Mouse (Mus musculus): ENCODE data around the gene Ttc28. TPM values are rescaled to one million over a fixed set of nuclear protein-coding genes. Genes with fewer than 3 reads are reported as not detected.

Ttc28 gene
- total RNA-seq, 2 experiments from 2014 or later: 13.5 to 15.3 TPM

DNA sequence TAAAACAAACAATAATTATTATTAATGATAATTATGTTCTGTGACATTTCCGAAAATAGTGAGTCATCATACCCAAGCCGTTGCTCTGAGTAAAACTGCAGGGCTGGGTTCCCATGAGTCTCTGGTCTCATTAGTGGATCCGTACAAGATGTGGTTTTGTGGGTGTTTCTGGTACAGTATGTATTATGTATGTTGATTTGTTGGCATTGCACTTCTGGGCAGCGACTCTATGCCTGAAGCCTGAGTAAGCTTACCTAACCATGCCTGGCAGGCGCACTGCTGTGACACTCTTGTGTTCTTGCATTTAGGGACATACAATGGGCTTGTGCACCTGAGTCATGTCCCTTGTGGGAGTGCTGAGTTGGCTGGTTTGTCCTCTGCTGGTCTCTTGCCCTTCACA lies 190.3 kb downstream of the Ttc28 start:
- intact Hi-C loops (cut with DNase I): no loop called here
- DNase-seq: no peak

DNA sequence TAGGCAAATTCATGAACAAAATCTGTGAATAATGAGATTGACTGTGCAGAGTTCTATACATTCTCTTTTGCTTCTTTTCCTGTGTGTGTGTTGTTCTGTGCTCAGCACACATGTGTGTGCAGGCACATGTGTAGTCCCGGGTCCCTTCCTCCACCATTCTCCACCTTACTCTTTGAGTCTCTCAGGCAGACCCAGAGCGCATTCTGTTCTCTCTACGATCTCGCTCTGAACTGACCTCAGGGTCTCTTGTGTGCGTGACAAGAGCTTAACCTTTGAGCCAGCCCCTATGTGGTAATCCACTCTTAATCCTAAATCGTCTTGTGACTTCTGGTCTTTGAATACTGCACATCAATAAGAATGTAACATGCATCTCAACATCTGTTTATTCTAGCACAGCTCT lies 190.8 kb downstream of the Ttc28 start:
- intact Hi-C loops (cut with DNase I): no loop called here
- DNase-seq: no peak

DNA sequence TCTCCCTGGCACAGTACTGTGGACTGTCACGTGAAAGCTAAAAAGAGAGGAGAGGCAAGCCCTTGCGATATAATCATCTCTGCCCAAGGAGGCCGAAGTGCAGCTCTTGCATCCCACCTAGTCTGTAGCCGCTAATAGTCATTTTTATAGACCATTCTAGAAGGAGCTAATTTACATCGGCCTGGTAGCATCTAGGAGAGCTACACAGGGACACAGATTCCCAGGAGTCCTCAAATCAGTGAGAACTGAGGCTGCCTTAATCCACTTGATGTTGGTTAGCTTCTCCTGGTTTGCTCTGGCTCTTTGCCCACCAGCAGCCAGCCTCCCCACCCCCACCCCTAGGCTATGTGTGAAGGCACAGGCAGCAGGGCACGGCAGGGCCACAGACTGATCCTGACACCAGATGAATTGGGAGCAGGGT lies 193.7 kb downstream of the Ttc28 start:
- intact Hi-C loops (cut with DNase I): no loop called here
- no peak for DNase-seq

DNA sequence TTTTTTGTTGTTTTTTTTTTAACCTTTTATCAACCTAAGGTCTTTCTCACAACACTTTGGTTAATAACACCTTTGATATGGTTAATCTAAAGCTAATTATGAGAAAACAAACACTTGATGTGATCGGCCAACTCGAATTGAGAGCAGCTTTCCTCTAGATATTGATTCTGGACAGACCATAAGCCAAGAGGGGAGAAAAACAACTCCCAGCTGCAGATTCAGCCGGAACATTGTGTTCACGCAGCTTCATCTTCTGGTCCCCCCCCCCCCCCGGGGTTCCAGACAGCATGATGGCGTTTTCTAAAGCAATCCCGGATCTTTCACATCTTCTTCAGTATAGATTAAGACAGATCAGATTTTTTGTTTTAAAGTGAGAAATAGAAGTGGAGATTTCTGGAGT lies 194.4 kb downstream of the Ttc28 start:
- DNase-seq: no peak
- intact Hi-C loops (cut with DNase I): no loop called here

DNA sequence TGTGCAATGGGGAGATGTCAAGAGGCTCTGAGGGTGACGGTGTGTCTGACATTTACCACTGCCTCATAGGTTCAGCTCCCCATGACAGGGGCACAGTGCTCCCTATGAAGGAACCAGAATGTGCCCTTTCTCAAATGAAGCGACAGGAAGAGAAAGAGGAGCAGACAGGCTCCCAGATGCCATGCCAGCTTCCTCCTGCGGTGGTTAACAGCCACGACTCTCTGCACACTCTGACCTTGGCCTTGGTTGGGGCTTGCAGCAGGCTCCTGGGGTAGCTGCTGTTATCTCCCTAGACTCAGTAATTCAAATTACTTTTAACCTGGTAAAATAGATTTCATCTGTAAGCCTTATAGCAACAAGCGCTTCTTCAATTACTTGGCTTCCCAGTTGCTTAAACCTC lies 196.2 kb downstream of the Ttc28 start:
- intact Hi-C loops (cut with DNase I): no loop called here
- no peak for DNase-seq

DNA sequence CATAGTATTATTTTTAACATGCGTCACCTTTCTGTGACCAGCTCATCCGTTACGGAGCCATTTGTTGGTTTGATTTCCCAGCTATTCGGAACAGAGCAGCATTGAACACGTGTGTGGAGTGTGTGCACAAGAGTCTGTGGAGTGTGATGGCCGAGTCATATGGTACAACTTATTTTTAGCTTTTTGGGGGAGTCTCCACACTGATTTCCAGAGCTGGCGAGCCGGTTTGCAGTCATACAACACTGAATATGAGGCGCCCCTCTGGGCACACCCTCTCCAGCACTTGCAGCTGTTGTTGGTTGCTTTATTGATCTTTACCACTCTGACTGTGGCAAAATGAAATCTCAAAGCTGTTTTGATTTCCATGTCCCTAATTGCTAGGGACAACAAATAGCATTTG lies 197.7 kb downstream of the Ttc28 start:
- intact Hi-C loops (cut with DNase I): no loop called here
- no peak for DNase-seq

DNA sequence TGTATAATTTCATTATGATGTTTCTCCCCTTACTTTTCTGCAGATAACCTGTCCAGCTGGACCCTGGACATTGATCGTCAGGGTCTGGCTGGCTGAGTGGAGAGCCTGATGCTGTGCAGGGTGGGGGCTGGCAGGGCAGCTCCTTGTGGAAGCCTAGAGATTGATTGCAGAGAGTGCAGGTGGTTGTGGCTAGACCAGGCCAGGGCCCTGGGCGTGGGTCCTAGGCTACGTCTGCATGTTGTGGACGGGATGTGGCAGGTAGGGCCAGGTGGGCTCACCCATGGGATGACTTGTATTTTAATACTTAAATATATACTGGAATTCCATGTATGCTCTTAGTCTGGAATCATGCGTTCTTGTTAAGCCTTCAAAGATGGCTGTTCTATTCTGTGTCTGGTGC lies 201.0 kb downstream of the Ttc28 start:
- intact Hi-C loops (cut with DNase I): no loop called here

DNA sequence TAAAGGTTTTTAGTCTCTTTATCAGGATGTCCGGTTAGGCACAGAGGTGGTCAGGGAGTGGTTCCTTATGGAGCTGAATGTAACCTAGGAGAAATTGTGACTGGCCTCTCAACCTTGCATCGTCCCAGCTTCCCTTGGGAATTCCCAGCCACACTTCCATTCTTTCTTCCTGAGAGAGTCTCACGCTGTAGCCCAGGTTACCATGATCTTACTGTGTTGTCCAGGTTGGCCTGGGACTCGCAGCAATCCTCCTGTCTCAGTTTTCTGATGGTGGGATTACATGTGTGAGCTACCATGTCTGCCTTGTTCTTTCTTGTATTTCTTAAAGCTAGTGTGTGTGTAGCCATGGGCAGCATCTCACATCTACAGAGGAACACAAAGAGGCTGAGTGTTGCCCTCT lies 206.2 kb downstream of the Ttc28 start:
- no peak for DNase-seq
- intact Hi-C loops (cut with DNase I): no loop called here

More for the DNA sequence above, 201.0 kb downstream of the Ttc28 start:
- DNase-seq: no peak

DNA sequence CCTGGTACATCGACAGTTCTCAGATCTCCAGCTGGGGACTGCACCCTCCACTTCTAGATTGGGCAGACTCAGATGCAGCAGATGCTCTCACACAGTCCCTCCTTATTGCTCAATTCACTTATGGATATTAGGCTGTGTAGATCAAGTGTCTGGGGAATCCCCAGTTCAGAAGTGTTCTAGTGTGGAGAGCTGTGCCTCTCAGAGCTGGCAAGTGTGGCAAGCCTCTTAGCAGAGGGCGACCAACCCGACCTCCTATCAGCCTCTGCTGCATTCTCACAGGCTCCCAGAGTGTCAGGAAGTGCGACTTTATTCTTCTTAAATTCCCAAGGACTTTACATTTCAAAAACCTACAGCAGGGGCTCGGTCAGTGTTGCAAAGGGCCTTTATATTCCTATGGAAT lies 217.1 kb downstream of the Ttc28 start:
- DNase-seq: no peak
- intact Hi-C loops (cut with DNase I): no loop called here

DNA sequence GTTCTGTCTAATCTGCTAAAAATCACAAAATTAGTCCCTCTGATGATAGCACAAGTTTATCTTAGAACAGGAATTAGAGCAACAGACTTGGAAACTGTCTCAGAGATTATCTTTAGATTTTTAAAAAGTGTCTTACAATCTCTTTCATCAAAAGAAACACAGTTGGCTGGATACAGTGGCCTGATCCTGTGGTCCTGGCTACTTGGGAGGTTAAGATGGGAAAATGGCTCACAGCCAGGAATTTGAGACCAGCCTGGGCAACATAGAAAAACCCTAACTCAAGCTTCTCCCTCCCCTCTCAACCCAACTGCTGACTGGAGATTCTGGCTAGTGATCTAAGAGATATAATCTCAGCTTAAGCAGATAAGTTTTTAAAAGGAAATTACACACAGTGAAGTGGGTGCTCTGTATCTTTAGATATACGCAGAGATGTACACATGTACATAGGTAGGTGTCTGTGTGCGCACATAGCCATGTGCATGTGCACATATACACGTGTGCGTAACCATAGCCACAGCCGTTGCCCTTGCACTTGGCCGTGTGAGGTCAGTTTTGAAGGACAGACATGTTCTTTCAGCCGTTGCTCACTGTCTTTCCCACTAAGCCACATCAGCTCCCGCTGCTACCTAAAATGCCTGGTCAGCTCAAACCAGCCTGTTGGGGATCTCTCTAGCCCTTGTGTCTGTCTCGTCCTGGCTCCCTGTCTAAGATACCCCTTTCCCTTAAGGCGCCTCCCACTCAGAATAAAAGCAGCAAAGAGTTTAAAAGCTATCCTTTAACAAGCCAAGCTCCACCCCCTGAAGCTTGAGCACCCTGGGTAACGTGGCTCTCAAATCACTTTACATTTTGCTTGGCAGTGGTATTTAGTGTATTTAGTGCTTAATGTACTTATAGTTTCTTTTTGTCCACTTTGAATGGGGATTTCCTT lies 217.9 kb downstream of the Ttc28 start:
- no peak for DNase-seq
- intact Hi-C loops (cut with DNase I): no loop called here

DNA sequence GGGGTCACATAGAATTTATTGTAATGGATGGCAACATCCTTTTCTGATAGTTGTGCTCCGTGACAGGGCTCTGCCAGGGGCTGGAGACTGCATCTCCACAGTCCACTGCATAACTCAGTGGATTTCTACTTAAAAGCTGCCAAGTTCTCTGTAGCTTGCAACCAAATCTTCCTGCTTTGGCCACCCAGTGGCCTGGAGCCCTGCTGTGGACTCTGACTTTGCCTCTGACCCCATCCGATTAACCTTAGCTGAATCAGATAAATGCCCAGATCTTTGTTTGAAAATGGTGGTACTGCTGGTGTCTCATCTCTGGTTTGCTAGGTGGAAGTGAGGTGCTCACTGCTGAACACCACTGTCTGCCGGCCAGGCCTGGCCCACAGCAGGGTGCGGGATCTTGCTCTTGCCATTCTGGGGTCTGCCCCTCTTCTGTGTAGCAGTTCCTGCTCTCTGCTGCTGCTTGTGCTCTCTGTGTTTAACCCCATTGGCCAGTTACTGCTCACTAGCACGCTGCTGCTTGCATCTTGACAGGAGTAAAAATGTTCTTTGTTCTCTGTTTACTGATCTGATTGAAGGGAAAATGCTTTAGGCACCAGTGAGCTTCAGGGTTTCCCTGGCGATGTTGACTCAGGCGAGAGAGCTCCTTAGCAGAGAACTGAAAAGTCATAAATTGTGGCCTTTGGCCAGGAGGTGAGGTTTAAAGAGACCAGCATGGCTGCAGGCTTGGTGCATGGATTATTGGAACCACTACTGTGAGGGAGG lies 219.1 kb downstream of the Ttc28 start:
- intact Hi-C loops (cut with DNase I): no loop called here
- DNase-seq: no peak

DNA sequence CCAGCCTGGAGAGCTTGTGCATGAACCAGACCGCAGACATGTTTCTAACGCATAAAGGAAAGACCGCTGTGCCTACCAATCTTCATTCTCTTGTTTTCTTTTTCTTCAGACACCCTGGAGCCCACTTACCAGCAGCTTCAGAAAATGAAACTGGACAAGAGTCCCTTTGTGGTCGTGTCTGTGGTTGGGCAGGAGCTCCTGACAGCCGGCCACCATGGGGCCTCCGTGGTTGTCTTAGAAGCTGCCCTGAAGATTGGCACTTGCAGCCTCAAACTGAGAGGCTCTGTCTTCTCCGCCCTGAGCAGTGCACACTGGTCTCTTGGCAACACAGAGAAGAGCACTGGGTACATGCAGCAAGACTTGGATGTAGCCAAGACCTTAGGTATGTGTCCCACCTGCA lies 221.0 kb downstream of the Ttc28 start:
- intact Hi-C loops (cut with DNase I): no loop called here
- DNase-seq: no peak

DNA sequence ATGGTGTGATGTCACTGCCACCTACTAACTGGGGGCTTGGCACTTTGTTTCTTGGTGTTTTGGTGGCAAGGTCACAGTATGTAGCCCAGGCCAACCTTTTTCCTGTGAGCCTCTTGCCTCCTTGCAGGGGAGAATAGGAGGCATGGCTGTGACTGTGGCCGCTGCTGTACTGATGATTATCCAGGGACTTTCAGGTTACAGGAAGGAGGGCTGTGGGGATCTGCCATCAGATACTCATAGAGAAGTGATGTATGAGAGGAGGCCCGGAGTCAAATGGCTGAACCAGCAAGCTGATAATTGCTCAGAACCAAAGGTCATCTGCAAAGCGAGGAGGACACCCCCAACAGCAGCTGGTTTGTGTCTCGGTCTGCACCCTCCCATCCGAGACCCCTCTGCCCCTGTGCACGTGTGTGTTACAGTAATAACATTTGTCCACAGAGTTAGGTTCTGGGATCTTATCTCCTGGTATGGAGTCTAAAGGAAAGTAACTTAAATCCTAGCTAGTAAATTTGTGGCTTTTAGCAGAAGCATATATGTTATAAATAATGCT lies 221.9 kb downstream of the Ttc28 start:
- intact Hi-C loops (cut with DNase I): no loop called here
- no peak for DNase-seq

DNA sequence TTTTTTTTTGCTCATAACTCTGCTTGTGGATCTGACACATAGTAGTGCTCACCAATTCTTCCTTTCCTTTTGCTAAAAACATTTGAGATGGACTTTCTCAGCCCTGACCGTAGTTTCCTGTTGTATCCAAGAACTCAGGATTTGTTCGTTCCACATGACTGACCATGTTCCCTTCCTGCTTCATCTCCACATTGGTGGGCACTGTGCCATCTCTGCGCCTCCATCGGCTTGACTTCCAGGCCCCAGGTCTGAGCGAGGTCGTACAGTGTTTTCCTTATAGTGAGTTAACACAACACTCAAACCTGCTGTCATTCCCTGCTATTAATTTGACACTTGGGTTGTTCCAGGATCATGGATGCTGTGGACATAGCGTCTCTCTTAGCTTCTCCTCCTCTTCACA lies 225.2 kb downstream of the Ttc28 start:
- intact Hi-C loops (cut with DNase I): no loop called here
- DNase-seq: no peak

DNA sequence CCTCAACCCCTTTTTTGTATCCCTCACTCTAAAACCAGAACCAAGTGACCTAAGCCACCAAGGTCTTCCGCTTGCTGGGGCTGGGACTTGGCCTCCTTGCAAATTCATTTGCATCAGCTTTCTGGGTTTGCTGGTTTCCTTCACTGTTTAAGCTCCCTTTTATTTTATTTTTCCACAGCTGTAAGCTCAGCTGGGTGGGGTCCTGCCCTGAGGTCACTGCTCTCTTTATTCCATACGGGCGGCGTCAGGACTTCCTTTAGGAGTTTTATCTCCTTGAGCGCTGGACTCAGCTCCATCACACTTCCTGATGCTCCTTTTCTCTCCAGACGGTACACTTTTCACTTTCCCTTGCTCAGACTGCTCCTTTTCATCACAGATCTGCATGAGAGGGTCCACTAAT lies 231.8 kb downstream of the Ttc28 start:
- DNase-seq: no peak

DNA sequence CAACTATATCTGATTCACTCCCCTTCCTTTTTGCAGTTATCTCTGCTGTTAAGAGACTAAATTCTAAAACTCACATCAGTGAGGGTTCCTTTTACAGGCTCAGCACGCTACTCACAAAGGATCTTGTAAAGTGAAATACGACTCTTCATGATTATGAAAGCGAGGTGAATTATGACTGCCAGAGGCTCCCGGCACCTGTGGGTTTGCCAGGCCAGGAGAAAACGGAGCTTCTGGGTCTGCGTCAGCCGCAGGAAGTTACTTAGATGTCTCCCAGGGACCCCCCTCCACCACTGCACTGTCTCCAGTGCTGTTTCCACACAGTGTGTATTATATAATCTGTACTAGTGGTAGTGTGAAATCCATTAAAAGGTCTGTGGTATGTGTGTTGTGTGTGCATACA lies 233.6 kb downstream of the Ttc28 start:
- DNase-seq: no peak
- intact Hi-C loops (cut with DNase I): loop anchor here (10.0 kb wide), 1 partner anchor 62 kb away; no protein-coding TSS in a partner anchor

More for the DNA sequence above, 231.8 kb downstream of the Ttc28 start:
- intact Hi-C loops (cut with DNase I): loop anchor here (2.0 to 10.0 kb wide), 2 partner anchors 63 to 131 kb away; no protein-coding TSS in a partner anchor

DNA sequence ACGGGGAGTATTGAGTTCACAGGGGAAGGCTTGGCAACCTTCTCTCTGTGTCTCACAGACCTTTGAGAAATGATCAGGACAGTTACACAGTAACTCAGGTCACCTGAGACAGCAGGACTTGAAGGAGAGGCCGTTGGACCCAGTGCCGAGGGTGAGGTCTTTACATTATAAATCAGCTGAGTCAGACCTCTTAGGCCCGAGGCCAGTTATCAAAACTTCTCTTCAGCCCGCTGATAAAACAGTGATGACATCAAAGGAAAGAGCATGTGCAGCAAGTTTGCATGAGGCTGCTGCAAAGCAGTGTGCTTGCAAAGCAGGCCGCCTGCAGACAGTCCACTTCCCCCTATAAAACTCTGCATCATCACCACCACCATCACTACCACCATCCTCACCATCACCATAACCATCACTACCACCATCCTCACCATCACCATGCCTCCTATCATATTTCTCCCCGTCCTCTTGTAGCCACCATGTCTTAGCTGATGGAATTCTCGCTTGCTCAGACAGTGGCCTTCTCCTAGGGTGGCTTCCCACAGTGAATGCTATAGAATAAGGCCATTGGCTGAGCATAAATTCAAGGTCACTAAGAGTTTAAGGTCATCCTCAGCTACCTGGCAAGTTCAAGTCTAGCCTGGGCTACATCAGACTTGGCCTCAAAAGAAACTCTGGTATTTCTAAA lies 234.2 kb downstream of the Ttc28 start:
- no peak for DNase-seq
- intact Hi-C loops (cut with DNase I): loop anchor here (10.0 kb wide), 1 partner anchor 61 kb away; no protein-coding TSS in a partner anchor

DNA sequence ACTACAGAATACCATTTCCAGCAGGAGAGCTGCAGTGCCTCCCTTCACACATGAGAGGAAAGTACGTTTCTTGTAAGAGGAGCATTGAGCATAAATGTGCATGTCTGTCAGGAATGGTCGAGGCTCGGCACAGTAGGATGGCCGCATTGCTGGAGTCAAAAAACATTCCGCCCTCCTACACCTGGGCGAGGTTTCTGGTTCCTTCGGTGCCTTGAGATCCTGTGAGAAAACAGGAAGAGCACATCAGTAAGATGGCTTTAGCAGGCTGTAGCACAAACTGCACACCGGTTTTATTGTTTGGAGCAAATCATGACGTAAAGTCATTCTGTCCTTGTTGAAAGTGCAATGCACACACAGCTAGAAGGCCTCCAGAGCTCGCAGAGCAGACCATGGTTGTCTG lies 235.0 kb downstream of the Ttc28 start:
- intact Hi-C loops (cut with DNase I): loop anchor here (10.0 kb wide), 1 partner anchor 60 kb away; no protein-coding TSS in a partner anchor
- no peak for DNase-seq

DNA sequence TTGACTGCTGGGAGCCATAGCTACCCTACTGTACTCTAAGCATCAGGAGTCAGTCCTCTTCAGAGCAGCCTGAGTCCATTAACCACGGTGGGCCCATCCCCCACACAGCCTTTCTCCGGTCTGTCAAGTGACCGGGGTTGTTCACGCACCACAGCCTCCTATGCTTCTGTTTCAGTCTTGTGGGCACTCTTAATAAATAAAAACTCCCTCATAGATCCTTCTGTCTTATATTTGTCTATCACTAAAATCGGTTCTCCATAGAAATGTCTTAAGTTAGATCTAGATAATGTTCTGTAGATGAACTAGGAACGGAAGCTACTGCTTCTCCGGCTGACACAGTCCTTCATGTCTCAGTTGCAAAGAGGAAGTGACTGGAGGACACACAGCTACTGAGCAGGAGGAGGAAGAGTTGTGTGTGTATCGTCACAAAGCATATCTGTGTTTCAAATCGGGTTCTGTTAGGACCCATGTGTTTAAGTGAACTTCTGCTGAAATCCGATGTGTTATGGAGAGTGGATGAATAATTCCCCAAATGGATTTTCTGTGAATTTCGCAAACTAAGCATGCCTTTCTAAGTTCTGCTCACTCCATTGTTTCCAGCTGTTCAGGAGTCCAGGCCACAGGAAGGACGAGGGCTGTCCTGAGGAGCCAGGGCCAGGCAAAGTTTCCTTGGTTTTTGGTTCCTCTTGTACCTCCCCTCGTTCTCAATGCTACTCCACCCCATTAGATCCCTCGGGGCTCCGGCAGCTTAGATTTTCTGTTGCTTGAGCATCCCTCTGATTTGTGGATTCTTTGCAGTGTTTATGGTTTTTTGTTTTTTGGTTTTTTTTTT lies 236.1 kb downstream of the Ttc28 start:
- intact Hi-C loops (cut with DNase I): loop anchor here (10.0 kb wide), 1 partner anchor 59 kb away; no protein-coding TSS in a partner anchor
- peak; percentile 25 to 34 for DNase-seq

DNA sequence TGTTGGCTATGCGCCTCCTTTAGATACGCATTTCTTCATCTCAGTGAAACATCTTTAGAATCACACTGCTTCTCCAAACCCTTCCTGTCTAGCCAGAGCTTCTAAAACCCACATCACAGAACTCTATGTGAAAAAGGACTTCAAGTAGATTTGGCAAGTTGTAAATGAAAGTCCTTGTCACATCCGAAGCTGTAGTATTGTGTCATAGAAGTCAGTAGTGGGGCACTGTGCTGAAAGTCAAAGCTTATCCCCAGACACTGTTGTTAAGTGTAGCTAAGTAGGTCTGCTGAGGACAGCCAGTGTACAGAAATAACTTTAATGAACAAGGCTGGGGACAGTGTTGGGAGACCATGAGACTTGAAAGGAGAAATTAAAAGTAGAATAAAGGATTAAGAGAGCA lies 240.2 kb downstream of the Ttc28 start:
- intact Hi-C loops (cut with DNase I): loop anchor here (10.0 kb wide), 1 partner anchor 55 kb away; no protein-coding TSS in a partner anchor
- no peak for DNase-seq

All from heart, postnatal 36 days (tissue).